Mouse (Mus musculus): ENCODE data around the gene Ufc1. TPM values are rescaled to one million over a fixed set of nuclear protein-coding genes. Genes with fewer than 3 reads are reported as not detected.

The Ufc1 gene
- total RNA-seq (2023): 52.8 TPM

GRCm38 (mm10) chr1:171294298-171295062 lies at the start of gene Ufc1:
TSS of gene Ufc1 (minus strand) at chr1:171295024.

GRCm38 (mm10) chr1:171328839-171329432 lies 34.1 kb upstream of the Ufc1 start, which contains the start of gene Dedd:
TSS of gene Dedd (plus strand) at chr1:171329145.

GRCm38 (mm10) chr1:171287136-171288081 lies 7.4 kb downstream of the Ufc1 start, which contains the start of gene Usp21:
TSS of gene Usp21 (minus strand) at chr1:171287991.

DNA sequence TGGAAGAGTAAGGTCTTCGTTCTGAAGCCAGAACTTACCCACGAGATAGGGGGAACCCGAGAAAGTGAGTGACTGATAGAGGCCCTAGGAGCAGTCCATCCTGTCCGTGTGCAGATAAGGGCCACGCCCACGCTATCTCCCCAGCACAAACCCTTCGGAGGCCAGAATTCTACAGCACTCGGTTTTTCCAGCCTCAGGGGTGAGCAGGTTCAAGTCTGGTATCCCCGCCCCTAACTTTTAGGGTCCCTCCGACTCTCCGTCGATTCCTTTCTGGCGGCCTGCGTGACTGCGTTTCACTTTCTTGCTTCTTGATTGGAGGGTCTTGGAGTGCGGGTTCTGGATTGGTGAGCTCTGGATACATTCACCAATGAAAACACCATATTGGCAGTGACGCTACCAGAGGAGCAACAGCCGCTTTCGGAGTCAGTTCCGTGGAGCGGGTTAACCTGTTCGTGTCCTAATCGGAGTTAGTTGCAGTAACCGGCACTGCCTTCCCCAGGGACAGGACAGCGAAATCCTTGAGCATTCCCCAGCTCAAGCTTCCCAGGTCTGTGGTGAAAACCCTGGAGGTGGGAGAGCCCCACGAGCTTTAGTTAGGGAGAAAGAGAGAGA lies 13.8 kb downstream of the Ufc1 start, which contains the start of gene Ppox:
Gene Ppox, minus strand, starts transcription at position 271 of the 612 bp plus-strand sequence.

DNA sequence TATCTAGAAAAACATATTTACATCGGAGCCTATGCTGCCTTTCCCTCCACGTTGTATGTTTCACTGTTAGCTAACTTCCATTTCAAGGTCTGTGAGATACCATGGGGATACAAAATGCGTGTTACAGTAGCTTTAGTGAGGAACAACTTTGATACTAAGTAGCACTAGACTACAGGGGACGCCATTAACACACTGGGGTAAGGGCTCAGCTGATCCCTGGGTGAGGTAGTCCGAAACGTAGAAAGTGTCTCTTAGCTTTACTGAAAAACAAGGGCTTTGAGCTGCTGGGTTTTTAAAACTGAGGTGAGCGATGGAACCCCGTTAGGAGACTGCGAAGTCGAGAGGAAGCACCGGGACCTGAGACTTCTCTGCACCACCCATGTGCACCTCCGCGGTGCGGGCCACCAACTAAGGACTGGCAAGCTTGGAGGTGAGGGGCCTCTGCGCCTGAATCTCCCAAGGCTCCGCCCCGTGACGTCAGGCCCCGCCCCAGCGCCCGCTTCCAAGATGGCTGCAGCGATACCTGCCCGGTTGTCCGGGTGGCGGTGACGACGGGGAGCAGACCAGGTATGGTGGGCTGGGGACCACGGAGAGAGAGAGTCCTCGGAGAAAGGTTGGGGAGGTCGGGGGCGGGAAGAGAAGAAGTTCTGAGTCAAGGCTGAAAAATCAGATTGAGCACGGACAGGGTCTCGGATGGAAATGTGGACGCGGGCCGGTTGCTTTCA lies 24.8 kb downstream of the Ufc1 start, which contains the start of gene B4galt3:
Gene B4galt3, plus strand, starts transcription at position 481 of the 725 bp plus-strand sequence.

GRCm38 (mm10) chr1:171250680-171251593 lies 43.9 kb downstream of the Ufc1 start, which contains the start of gene Ndufs2:
TSS of gene Ndufs2 (minus strand) at chr1:171251388.

GRCm38 (mm10) chr1:171249913-171250600 lies 44.8 kb downstream of the Ufc1 start, which contains the start of gene Adamts4:
TSS of gene Adamts4 (plus strand) at chr1:171250421.

Other genes starting within 250 kb of the Ufc1 start
- 3.4 TPM for gene Fcgr3, start 230.1 kb downstream of the Ufc1 start, total RNA-seq (2023)
- not detected for gene Cfap126, start 181.1 kb downstream of the Ufc1 start, total RNA-seq (2023)
- 109 TPM for gene Sdhc, start 144.4 kb downstream of the Ufc1 start, total RNA-seq (2023)
- not detected for gene Mpz, start 144.3 kb downstream of the Ufc1 start, total RNA-seq (2023)
- not detected for gene Pcp4l1, start 98.8 kb downstream of the Ufc1 start, total RNA-seq (2023)
- gene Nr1i3, start 81.1 kb downstream of the Ufc1 start, total RNA-seq (2023): not detected
- 16.1 TPM for gene Tomm40l, start 72.5 kb downstream of the Ufc1 start, total RNA-seq (2023)
- not detected for gene Apoa2, start 70.0 kb downstream of the Ufc1 start, total RNA-seq (2023)
- 13.4 TPM for gene Fcer1g, start 60.7 kb downstream of the Ufc1 start, total RNA-seq (2023)
- gene Adamts4, start 44.6 kb downstream of the Ufc1 start, total RNA-seq (2023): not detected
- 122 TPM for gene Ndufs2, start 43.6 kb downstream of the Ufc1 start, total RNA-seq (2023)
- gene B4galt3, start 24.7 kb downstream of the Ufc1 start, total RNA-seq (2023): 66.1 TPM
- 49.0 TPM for gene Ppox, start 13.8 kb downstream of the Ufc1 start, total RNA-seq (2023)
- 45.6 TPM for gene Usp21, start 7.0 kb downstream of the Ufc1 start, total RNA-seq (2023)
- gene Dedd, start 34.1 kb upstream of the Ufc1 start, total RNA-seq (2023): 24.5 TPM
- 28.0 TPM for gene Nit1, start 50.6 kb upstream of the Ufc1 start, total RNA-seq (2023)
- 79.6 TPM for gene Pfdn2, start 50.6 kb upstream of the Ufc1 start, total RNA-seq (2023)
- 1.3 TPM for gene Klhdc9, start 65.8 kb upstream of the Ufc1 start, total RNA-seq (2023)
- 0.24 TPM for gene Nectin4, start 75.1 kb upstream of the Ufc1 start, total RNA-seq (2023)
- gene Arhgap30, start 93.9 kb upstream of the Ufc1 start, total RNA-seq (2023): 203 TPM
- 102 TPM for gene Usf1, start 116.3 kb upstream of the Ufc1 start, total RNA-seq (2023)
- 5.8 TPM for gene Tstd1, start 123.8 kb upstream of the Ufc1 start, total RNA-seq (2023)
- 0.46 TPM for gene F11r, start 142.5 kb upstream of the Ufc1 start, total RNA-seq (2023)
- 4.2 TPM for gene Alyref2, start 208.5 kb upstream of the Ufc1 start, total RNA-seq (2023)
- gene Itln1, start 240.3 kb upstream of the Ufc1 start, total RNA-seq (2023): not detected

Measured in CD8-positive naive resting alpha-beta T cell, adult 57 days (primary cell).